Mouse (Mus musculus) myocyte (in vitro differentiated cells): ENCODE measurements around the gene Tmem88b. TPM values are rescaled to one million over a fixed set of nuclear protein-coding genes. Genes with fewer than 3 reads are reported as not detected.

Experiments
- H3K27me3 ChIP-seq: one replicate; pipeline ENCODE4 v1.6.1; 2011; ENCODE audit not compliant: control insufficient read depth, insufficient read depth, insufficient read length
- H3K36me3 ChIP-seq: one replicate; pipeline ENCODE4 v1.6.1; 2011; ENCODE audit not compliant: control insufficient read depth, insufficient read depth
- H3K4me2 ChIP-seq: one replicate; pipeline ENCODE4 v1.6.1; 2011; ENCODE audit warnings: low read depth, control low read depth
- H3K4me3 ChIP-seq: one replicate; pipeline ENCODE4 v1.5.1; 2011; ENCODE audit warnings: mild to moderate bottlenecking, control low read depth, moderate library complexity
- H3K79me2 ChIP-seq: one replicate; pipeline ENCODE4 v1.6.1; 2011; ENCODE audit not compliant: control insufficient read depth, insufficient read depth
- H3ac ChIP-seq: one replicate; pipeline ENCODE4 v1.6.1; 2011; ENCODE audit not compliant: control insufficient read depth, insufficient read length
- CEBPB ChIP-seq: IDR thresholded peaks from 2 replicates; pipeline ENCODE4 v1.6.1; 2011; ENCODE audit warnings: mild to moderate bottlenecking, moderate library complexity; ENCODE audit not compliant: poor library complexity, insufficient read depth, severe bottlenecking
- E2F4 ChIP-seq: IDR thresholded peaks from one replicate; pipeline ENCODE4 v1.6.1; 2011; ENCODE audit warnings: mild to moderate bottlenecking, control low read depth, moderate library complexity; ENCODE audit not compliant: insufficient read depth
- MAX ChIP-seq: IDR thresholded peaks from one replicate; pipeline ENCODE4 v1.6.1; 2011; ENCODE audit warnings: low read depth, mild to moderate bottlenecking, control low read depth
- MYOD1 ChIP-seq, 3 experiments: IDR thresholded peaks; one replicate each; pipeline ENCODE4 v1.6.1; 2011; ENCODE audit warnings: control low read depth in 2 of 3, low read depth in 2 of 3, mild to moderate bottlenecking in 2 of 3, moderate library complexity in 1 of 3; ENCODE audit not compliant: insufficient read length in 2 of 3, control insufficient read depth in 1 of 3
- MYOG ChIP-seq, 3 experiments: IDR thresholded peaks; one replicate each; pipeline ENCODE4 v1.6.1; 2011; ENCODE audit warnings: control low read depth in 2 of 3, low read depth in 2 of 3, mild to moderate bottlenecking in 2 of 3; ENCODE audit not compliant: insufficient read length in 2 of 3, control insufficient read depth in 1 of 3, insufficient read depth in 1 of 3
- POLR2A ChIP-seq: IDR thresholded peaks from one replicate; pipeline ENCODE4 v1.6.1; 2011; ENCODE audit warnings: low read depth, mild to moderate bottlenecking, control low read depth, moderate library complexity; ENCODE audit not compliant: insufficient read length
- POLR2AphosphoS2 ChIP-seq: IDR thresholded peaks from one replicate; pipeline ENCODE4 v1.6.1; 2011; ENCODE audit warnings: low read depth, control low read depth; ENCODE audit not compliant: insufficient read length
- REST ChIP-seq: IDR thresholded peaks from one replicate; pipeline ENCODE4 v1.6.1; 2011; ENCODE audit warnings: mild to moderate bottlenecking, control low read depth, moderate library complexity; ENCODE audit not compliant: insufficient read depth, insufficient read length
- SRF ChIP-seq: IDR thresholded peaks from one replicate; pipeline ENCODE4 v1.6.1; 2011; ENCODE audit warnings: low read depth; ENCODE audit not compliant: control insufficient read depth, insufficient read length
- TCF12 ChIP-seq: IDR thresholded peaks from one replicate; pipeline ENCODE4 v1.6.1; 2011; ENCODE audit warnings: mild to moderate bottlenecking, control low read depth; ENCODE audit not compliant: poor library complexity, insufficient read depth, severe bottlenecking
- TCF3 ChIP-seq: IDR thresholded peaks from one replicate; pipeline ENCODE4 v1.6.1; 2011; ENCODE audit warnings: low read depth, control low read depth; ENCODE audit not compliant: insufficient read length
- USF1 ChIP-seq: IDR thresholded peaks from one replicate; pipeline ENCODE4 v1.6.1; 2011; ENCODE audit warnings: low read depth, mild to moderate bottlenecking, control low read depth, moderate library complexity
- polyA plus RNA-seq: library from polyadenylated mRNA; unstranded; fragments of >200 nt; fragmentation: generic; extraction: Trizol; gene quantifications from one replicate; pipeline ENCODE4 v1.2.1, GENCODE M21; 2012; ENCODE audit warnings: missing spikeins

Tmem88b gene
- 0.97 TPM for polyA plus RNA-seq

GRCm38 (mm10) chr4:155785819-155786218 lies at the start of gene Tmem88b:
Gene Tmem88b, minus strand, starts transcription at chr4:155785874.
- H3K36me3 ChIP-seq = no peaks in the 10 kb centered on the region
- peak within 1 kb of the TSS; percentile 44 for H3ac ChIP-seq
- H3K4me2 ChIP-seq = peak within 1 kb of the TSS; percentile 81
- peaks cover 2% of the 10 kb centered on the region for H3K79me2 ChIP-seq
- H3K4me3 ChIP-seq = peak within 1 kb of the TSS; percentile 46
- TF ChIP-seq MAX (no peak), E2F4 (no peak), SRF (no peak)
- peaks cover 3% of the 10 kb centered on the region for H3K27me3 ChIP-seq

- no peaks in the 10 kb centered on the region for H3K27me3 ChIP-seq
- no peak overlapping the region for H3ac ChIP-seq
- no peak overlapping the region for H3K4me3 ChIP-seq
- H3K4me2 ChIP-seq = peak overlapping the region; percentile 46
- TF ChIP-seq MAX = no peak
- TF ChIP-seq MYOD1 (IDR thresholded peaks at IDR 0.05; ENCODE audit: control insufficient read depth in 1 of 3, insufficient read length in 2 of 3, low read depth in 2 of 3) = peak in 1 of 3 experiments; percentile 41
- TF ChIP-seq MYOG (IDR thresholded peaks at IDR 0.05; ENCODE audit: control insufficient read depth in 1 of 3, insufficient read depth in 1 of 3, insufficient read length in 2 of 3, low read depth in 2 of 3) = peak in 2 of 3 experiments; percentile 42 to 45
- H3K79me2 ChIP-seq = peaks cover 21% of the 10 kb centered on the region
- H3K36me3 ChIP-seq = no peaks in the 10 kb centered on the region
These were observed 48.2 kb upstream of the Tmem88b start for GRCm38 (mm10) chr4:155833836-155834235.

GRCm38 (mm10) chr4:155833234-155833633 lies 47.6 kb upstream of the Tmem88b start:
- Histone ChIP-seq H3K27me3 (no peaks in the 10 kb centered on the region), H3ac (no peak overlapping the region), H3K36me3 (no peaks in the 10 kb centered on the region), H3K4me2 (no peak overlapping the region), H3K4me3 (peak overlapping the region; percentile 86), H3K79me2 (peaks cover 21% of the 10 kb centered on the region)
- TF ChIP-seq MYOG (IDR thresholded peaks at IDR 0.05; ENCODE audit: control insufficient read depth in 1 of 3, insufficient read depth in 1 of 3, insufficient read length in 2 of 3, low read depth in 2 of 3) (no peak), REST (no peak), MYOD1 (IDR thresholded peaks at IDR 0.05; ENCODE audit: control insufficient read depth in 1 of 3, insufficient read length in 2 of 3, low read depth in 2 of 3) (no peak), POLR2AphosphoS2 (no peak), TCF12 (no peak), USF1 (no peak), MAX (no peak), CEBPB (no peak), SRF (no peak), POLR2A (no peak), TCF3 (no peak), E2F4 (no peak)

GRCm38 (mm10) chr4:155832321-155832720 lies 46.6 kb upstream of the Tmem88b start:
- H3K27me3 ChIP-seq = no peaks in the 10 kb centered on the region

GRCm38 (mm10) chr4:155831831-155832230 lies 46.2 kb upstream of the Tmem88b start:
- Histone ChIP-seq H3K4me2 (peak overlapping the region; percentile 88), H3K36me3 (peaks cover 11% of the 10 kb centered on the region), H3ac (peak overlapping the region; percentile 29), H3K4me3 (peak overlapping the region; percentile 86), H3K27me3 (no peaks in the 10 kb centered on the region), H3K79me2 (peaks cover 21% of the 10 kb centered on the region)
- TF ChIP-seq USF1 = no peak
- TF ChIP-seq MYOG (IDR thresholded peaks at IDR 0.05; ENCODE audit: control insufficient read depth in 1 of 3, insufficient read depth in 1 of 3, insufficient read length in 2 of 3, low read depth in 2 of 3) = no peak
- no peak for TF ChIP-seq SRF
- no peak for TF ChIP-seq POLR2AphosphoS2

More at GRCm38 (mm10) chr4:155832321-155832720, 46.6 kb upstream of the Tmem88b start:
- peak overlapping the region; percentile 86 for H3K4me3 ChIP-seq
- H3ac ChIP-seq = peak overlapping the region; percentile 29
- peaks cover 6% of the 10 kb centered on the region for H3K36me3 ChIP-seq
- peak overlapping the region; percentile 88 for H3K4me2 ChIP-seq
- H3K79me2 ChIP-seq = peaks cover 21% of the 10 kb centered on the region
- TF ChIP-seq E2F4 (no peak), POLR2AphosphoS2 (no peak), CEBPB (no peak), MYOG (IDR thresholded peaks at IDR 0.05; ENCODE audit: control insufficient read depth in 1 of 3, insufficient read depth in 1 of 3, insufficient read length in 2 of 3, low read depth in 2 of 3) (no peak), REST (no peak), MYOD1 (IDR thresholded peaks at IDR 0.05; ENCODE audit: control insufficient read depth in 1 of 3, insufficient read length in 2 of 3, low read depth in 2 of 3) (no peak), TCF3 (no peak), SRF (no peak), TCF12 (no peak), MAX (no peak), POLR2A (no peak), USF1 (no peak)
